Mouse (Mus musculus) liver, embryonic 16.5 days (tissue): ENCODE measurements at regions not wholly inside any gene's neighbourhood (a gene's known extent, or its start where the extent isn't known, plus 50 kb on each side); places are given as distances from the start of the nearest gene placed in this dataset.

Experiments
- ATAC-seq: fragments of 200-750 bp; cut with Nextera tagmentation; 2 replicates; pipeline ENCODE4 v1.8.0; 2017; ENCODE audit warnings: low read depth, mild to moderate bottlenecking, moderate number of reproducible peaks, moderate library complexity
- H3K27ac ChIP-seq: fragments of 300-500 bp; sonication (generic); 2 replicates; pipeline ENCODE4 v1.5.1; 2014; ENCODE audit warnings: mild to moderate bottlenecking, low read length
- H3K27me3 ChIP-seq: fragments of 300-500 bp; sonication (generic); 2 replicates; pipeline ENCODE4 v1.6.1; 2014; ENCODE audit warnings: low read depth, low read length, mixed read lengths; ENCODE audit not compliant: control insufficient read depth, insufficient read depth
- H3K36me3 ChIP-seq: fragments of 300-500 bp; sonication (generic); 2 replicates; pipeline ENCODE4 v1.6.1; 2014; ENCODE audit warnings: mild to moderate bottlenecking; ENCODE audit not compliant: control insufficient read depth, insufficient read depth
- H3K4me1 ChIP-seq: fragments of 300-500 bp; sonication (generic); 2 replicates; pipeline ENCODE4 v1.6.1; 2014; ENCODE audit warnings: low read depth, low read length, mixed read lengths; ENCODE audit not compliant: control insufficient read depth
- H3K4me2 ChIP-seq: fragments of 300-500 bp; sonication (generic); 2 replicates; pipeline ENCODE4 v1.6.1; 2014; ENCODE audit warnings: low read depth, low read length, mixed read lengths
- H3K4me3 ChIP-seq: fragments of 300-500 bp; sonication (generic); 2 replicates; pipeline ENCODE4 v1.5.1; 2014; ENCODE audit warnings: low read depth, mild to moderate bottlenecking, low read length
- H3K9ac ChIP-seq: fragments of 300-500 bp; sonication (generic); 2 replicates; pipeline ENCODE4 v1.6.1; 2014; ENCODE audit warnings: low read depth, low read length
- H3K9me3 ChIP-seq: fragments of 300-500 bp; sonication (generic); replicated peaks from 2 replicates; pipeline ENCODE4 v1.6.1; 2016; ENCODE audit warnings: low read length; ENCODE audit not compliant: control insufficient read depth
- WGBS: fragments of 180-500 bp; shearing (Covaris S2); extraction: QIAGEN DNeasy Blood & Tissue Kit; methylation state at CpG from one replicate; pipeline ENCODE4 v1.1.7; 2014; ENCODE audit not compliant: insufficient replicate concordance; 5-methylcytosine and 5-hydroxymethylcytosine counted together

DNA sequence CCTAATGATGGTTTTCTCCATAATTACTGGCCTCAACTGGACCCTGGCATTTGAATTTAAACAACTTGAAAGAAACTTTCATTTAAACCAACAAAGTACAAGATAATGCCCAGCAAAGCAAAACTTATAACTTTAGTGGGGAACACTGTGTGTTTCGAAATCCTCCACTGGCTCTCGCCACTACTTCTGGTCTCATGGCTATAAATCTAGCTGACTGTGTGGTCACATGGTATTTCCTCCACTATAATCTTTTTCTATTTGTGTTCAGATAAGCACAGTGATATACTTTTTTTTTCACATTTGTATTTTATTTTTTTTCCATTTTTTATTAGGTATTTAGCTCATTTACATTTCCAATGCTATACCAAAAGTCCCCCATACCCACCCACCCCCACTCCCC lies 62.6 kb upstream of the Gm21897 start:
- 30% methylated on average over 2 of the region's 2 CpGs for WGBS
- Histone ChIP-seq H3K9me3 (no peaks in the 10 kb centered on the region), H3K4me3 (no peak overlapping the region), H3K27me3 (no peaks in the 10 kb centered on the region), H3K9ac (no peak overlapping the region), H3K4me2 (no peak overlapping the region), H3K4me1 (no peaks in the 10 kb centered on the region), H3K27ac (no peak overlapping the region), H3K36me3 (no peaks in the 10 kb centered on the region)
- no peak for ATAC-seq

DNA sequence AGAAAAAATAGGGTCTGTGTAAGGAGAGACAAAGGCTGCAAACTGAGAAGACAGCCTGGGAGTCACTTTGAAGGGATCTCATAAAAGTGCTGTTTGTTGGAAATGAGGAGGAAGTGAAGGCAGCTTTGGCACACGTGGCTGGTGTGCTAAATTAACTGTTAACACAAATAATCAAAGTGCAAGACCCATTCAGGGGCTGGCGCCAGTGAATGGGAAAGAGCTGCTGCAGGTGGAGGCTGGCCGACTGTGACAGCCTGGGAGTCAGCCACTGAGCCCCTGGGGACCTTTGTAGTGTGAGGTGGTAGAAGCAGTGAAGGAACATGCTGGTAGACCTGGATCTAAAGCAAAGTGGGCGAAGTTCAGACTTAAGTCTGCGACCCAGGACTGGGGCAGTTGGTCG lies 57.8 kb upstream of the Gm21897 start:
- Histone ChIP-seq H3K27me3 (no peaks in the 10 kb centered on the region), H3K9me3 (no peaks in the 10 kb centered on the region), H3K4me1 (no peaks in the 10 kb centered on the region), H3K27ac (no peak overlapping the region), H3K4me2 (no peak overlapping the region), H3K4me3 (no peak overlapping the region), H3K9ac (no peak overlapping the region), H3K36me3 (no peaks in the 10 kb centered on the region)
- no peak for ATAC-seq
- WGBS, result 45% methylated on average over 6 of the region's 6 CpGs

DNA sequence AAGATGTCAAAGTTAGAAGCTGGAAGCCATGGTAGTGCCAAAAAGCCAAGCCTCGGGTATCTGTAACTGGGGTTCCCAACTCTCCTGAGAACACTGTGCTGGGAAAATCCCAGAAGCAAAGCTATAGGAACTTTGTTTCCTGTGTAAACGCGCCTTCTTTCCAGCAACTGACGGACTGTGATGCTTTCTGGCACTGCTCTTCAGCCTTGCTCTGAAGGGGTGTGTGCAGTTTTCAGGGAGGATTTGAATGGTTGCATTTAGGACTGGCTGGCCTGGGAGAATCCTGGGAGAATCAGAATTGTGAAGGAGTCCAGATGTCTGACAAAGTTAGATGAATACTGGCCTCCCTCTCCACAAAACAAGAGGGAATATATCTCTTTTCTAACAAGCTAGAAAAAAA lies 57.2 kb upstream of the Gm21897 start:
- no peak overlapping the region for H3K4me3 ChIP-seq
- no peaks in the 10 kb centered on the region for H3K9me3 ChIP-seq
- H3K4me1 ChIP-seq, result no peaks in the 10 kb centered on the region
- no peak overlapping the region for H3K27ac ChIP-seq
- ATAC-seq, result no peak
- no peaks in the 10 kb centered on the region for H3K36me3 ChIP-seq
- no peak overlapping the region for H3K9ac ChIP-seq
- no peaks in the 10 kb centered on the region for H3K27me3 ChIP-seq
- 63% methylated on average over 4 of the region's 4 CpGs for whole genome bisulfite sequencing
- H3K4me2 ChIP-seq, result no peak overlapping the region
